Mouse (Mus musculus): ENCODE results near the gene Tpst1.

DNA sequence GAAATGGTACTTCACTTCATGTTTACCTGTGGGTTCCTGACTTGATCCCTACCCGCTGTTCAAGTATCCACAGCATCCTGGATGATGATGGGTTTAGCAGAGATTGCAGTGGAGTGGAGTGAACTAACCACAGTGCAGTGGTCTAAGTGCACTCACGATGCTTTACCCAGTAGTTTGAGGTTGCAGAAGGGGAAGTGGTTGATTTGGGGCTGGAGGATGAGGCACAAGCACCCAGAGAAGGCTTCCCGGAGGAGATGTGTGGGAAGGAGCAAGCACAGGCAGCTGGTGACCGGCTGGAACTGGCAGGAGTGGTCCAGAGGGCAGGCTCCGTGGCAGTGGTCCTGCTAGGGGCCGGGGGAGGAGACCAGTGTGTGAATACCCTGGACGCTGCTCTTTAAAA lies 16.1 kb downstream of the Tpst1 start:
- no peak for TF ChIP-seq CTCF (IDR thresholded peaks at IDR 0.05; ENCODE audit: borderline replicate concordance, insufficient read depth, low read depth, low read length)
- no peak for TF ChIP-seq POLR2A (IDR thresholded peaks at IDR 0.05; ENCODE audit: borderline replicate concordance, insufficient read depth, low read length)
